Mouse (Mus musculus) midbrain, postnatal 0 days (tissue): ENCODE measurements around the gene Casz1. TPM values are rescaled to one million over a fixed set of nuclear protein-coding genes. Genes with fewer than 3 reads are reported as not detected.

Experiments used
- ATAC-seq: fragments of 200-750 bp; cut with Nextera tagmentation; 2 replicates; pipeline ENCODE4 v1.8.0; 2017; ENCODE audit warnings: moderate number of reproducible peaks, mild to moderate bottlenecking, moderate TSS enrichment, moderate library complexity; ENCODE audit not compliant: low FRiP score
- DNase-seq: peaks from one replicate; pipeline ENCODE4 v3.0.0-alpha.2; 2015; ENCODE audit warnings: low spot score
- H3K27ac ChIP-seq: fragments of 300-500 bp; sonication (generic); 2 replicates; pipeline ENCODE4 v1.5.1; 2014; ENCODE audit warnings: low read depth, mild to moderate bottlenecking, low read length, mixed read lengths
- H3K27me3 ChIP-seq: fragments of 300-500 bp; sonication (generic); 2 replicates; pipeline ENCODE4 v1.6.1; 2014; ENCODE audit warnings: low read length, control low read depth, mixed read lengths; ENCODE audit not compliant: insufficient read depth
- H3K36me3 ChIP-seq: fragments of 300-500 bp; sonication (generic); 2 replicates; pipeline ENCODE4 v1.6.1; 2014; ENCODE audit warnings: low read length, control low read depth, mixed read lengths; ENCODE audit not compliant: insufficient read depth
- H3K4me1 ChIP-seq: fragments of 300-500 bp; sonication (generic); 2 replicates; pipeline ENCODE4 v1.6.1; 2014; ENCODE audit warnings: mild to moderate bottlenecking, control low read depth, antibody characterized with exemption, low read length, mixed read lengths; ENCODE audit not compliant: insufficient read depth
- H3K4me2 ChIP-seq: fragments of 300-500 bp; sonication (generic); 2 replicates; pipeline ENCODE4 v1.6.1; 2014; ENCODE audit warnings: low read depth, mild to moderate bottlenecking, low read length, mixed read lengths; ENCODE audit not compliant: poor library complexity, severe bottlenecking
- H3K4me3 ChIP-seq: fragments of 300-500 bp; sonication (generic); 2 replicates; pipeline ENCODE4 v1.5.1; 2014; ENCODE audit warnings: low read depth, mild to moderate bottlenecking, low read length, moderate library complexity
- H3K9ac ChIP-seq: fragments of 300-500 bp; sonication (generic); replicated peaks from 2 replicates; pipeline ENCODE4 v1.6.1; 2014; ENCODE audit warnings: mild to moderate bottlenecking, low read length, moderate library complexity, mixed read lengths; ENCODE audit not compliant: poor library complexity, severe bottlenecking
- H3K9me3 ChIP-seq: fragments of 300-500 bp; sonication (generic); 2 replicates; pipeline ENCODE4 v1.6.1; 2016; ENCODE audit warnings: low read length, control low read depth
- CTCF ChIP-seq: IDR thresholded peaks from 2 replicates; pipeline ENCODE4 v1.5.1; 2016; ENCODE audit warnings: antibody characterized with exemption, mild to moderate bottlenecking
- WGBS: fragments of 180-500 bp; shearing (Covaris S2); extraction: QIAGEN DNeasy Blood & Tissue Kit; methylation state at CpG from one replicate; pipeline ENCODE4 v1.1.7; 2014; 5-methylcytosine and 5-hydroxymethylcytosine counted together
- polyA plus RNA-seq: library from polyadenylated mRNA; unstranded; fragments of >200 nt; fragmentation: Nextera tagmentation; extraction: Ambion mirVana; gene quantifications from 2 replicates; pipeline ENCODE4 v1.2.1, GENCODE M21; 2015
- total RNA-seq: library from RNA; depleted of rRNA; stranded (reverse); fragments of >200 nt; gene quantifications from 2 replicates; pipeline ENCODE4 v1.2.3, GENCODE M21; 2014

Casz1 gene
- total and polyA plus RNA-seq, 2 experiments from 2014 or later, result 2.0 to 3.7 TPM

DNA sequence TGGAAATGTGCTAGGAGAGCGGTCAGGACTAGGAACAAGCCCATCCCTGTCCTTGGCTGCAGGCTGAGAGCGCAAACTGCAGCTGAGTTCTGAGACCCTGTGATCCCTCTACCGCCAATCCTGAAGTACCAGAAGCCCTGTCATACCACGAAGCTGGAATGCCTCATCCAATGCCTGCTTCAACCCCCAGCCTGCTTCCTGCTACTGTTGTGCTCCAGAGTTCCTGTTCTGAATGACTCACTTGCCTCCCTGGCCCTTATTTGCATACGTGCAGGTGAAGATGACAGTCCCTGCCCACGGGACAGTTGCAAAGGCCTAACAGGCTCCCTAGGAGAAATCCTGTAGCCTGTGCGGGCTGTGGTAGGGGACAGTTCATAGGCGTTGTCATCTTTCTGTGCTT is 13.3 kb upstream of the Casz1 start:
- Histone ChIP-seq H3K9ac (no peak overlapping the region), H3K4me1 (no peaks in the 10 kb centered on the region), H3K27ac (no peak overlapping the region), H3K36me3 (no peaks in the 10 kb centered on the region), H3K4me3 (no peak overlapping the region), H3K4me2 (no peak overlapping the region), H3K27me3 (peaks cover 11% of the 10 kb centered on the region), H3K9me3 (no peaks in the 10 kb centered on the region)
- ATAC-seq (no peak), DNase-seq (no peak)
- no peak for TF ChIP-seq CTCF
- WGBS, result 73% methylated on average over 8 of the region's 8 CpGs

DNA sequence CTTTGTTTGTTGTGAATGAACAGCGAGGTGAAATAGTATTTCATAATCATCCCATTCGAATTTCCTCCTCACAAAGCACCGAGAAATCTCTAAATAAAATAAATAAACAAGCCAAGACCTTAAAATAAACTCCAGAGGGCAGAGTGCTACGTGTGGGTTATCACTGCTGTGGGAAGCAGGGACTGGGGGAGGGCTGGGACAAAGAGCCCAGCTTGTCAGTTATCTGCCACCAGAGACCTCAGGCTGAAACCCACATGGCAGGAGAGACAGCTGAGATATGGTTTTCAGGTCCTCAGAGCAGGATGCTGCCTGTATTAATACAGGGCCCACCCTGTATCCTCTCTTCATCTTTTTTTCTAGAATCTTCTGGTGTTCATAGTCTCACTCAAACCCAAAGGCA is 9.2 kb upstream of the Casz1 start:
- Histone ChIP-seq H3K4me3 (no peak overlapping the region), H3K4me2 (no peak overlapping the region), H3K9ac (no peak overlapping the region), H3K4me1 (no peaks in the 10 kb centered on the region), H3K9me3 (no peaks in the 10 kb centered on the region), H3K27me3 (peaks cover 12% of the 10 kb centered on the region), H3K27ac (no peak overlapping the region), H3K36me3 (no peaks in the 10 kb centered on the region)
- DNase-seq (no peak), ATAC-seq (no peak)
- 61% methylated on average over 4 of the region's 4 CpGs for WGBS
- TF ChIP-seq CTCF, result no peak

DNA sequence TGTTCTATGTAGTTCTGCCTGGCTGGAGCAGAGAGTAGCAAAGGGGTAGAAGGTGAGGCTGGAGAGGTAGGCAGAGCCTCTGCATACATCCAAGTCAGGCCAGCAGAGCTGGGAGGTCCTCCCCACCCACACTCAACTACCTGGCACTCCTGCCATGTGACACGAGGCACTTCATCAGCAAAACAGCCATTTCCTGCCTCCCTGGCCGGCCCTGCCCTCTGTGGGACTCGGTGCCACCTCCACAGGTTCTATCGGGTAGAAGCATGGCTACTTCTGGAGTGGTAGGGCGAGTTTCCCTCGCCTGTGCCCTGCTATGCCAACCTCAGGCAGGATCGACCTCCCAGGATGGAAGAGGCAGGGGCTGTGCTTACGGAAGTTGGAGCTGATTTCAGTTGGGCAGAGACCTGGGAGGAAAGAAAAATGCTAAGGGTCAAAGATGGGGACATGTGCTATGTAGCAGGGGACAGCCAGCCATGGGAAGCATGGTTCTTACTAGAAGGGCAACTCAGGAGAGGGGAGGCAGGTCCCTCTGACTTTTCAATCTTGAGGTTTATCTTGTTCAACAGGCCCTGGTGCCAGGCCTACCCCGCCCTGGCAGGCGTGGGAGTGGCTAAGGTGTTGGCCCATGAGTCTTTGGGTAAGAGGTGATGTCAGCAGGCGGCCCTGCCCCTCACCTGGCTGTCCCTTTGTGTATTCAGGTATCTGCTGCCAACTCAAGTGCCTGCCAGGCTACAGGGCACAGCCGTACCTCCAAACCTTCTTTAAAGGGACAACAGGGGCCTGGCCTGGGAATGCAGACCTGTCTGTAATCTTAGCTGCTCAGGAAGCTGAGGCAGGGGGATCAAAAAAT is 6.5 kb upstream of the Casz1 start:
- ATAC-seq, result no peak

DNA sequence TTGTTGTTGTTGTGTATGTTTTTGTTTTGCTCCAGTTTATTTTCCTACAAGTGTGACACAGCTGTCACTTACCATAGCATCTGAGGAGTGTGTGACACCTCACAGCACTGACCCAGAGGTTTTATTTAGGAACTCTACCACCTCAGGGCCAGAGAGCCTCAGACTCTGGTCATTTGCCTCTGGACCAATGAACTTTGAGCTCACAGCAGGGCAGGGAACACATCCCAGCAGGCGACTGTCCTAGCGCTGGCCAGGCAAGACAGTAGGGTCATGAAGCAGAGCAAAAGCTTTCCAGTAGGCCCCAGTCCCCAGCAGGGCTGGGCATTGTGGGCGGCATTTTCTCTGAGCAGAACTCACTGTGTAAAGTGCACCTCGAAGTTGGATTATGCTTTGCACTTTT is 1.2 kb upstream of the Casz1 start:
- H3K27me3 ChIP-seq, result peaks cover 49% of the 10 kb centered on the region
- H3K4me3 ChIP-seq, result no peak overlapping the region
- 24% methylated on average over 4 of the region's 4 CpGs for WGBS
- ATAC-seq, result no peak
- H3K9ac ChIP-seq, result no peak overlapping the region
- DNase-seq, result no peak
- no peak overlapping the region for H3K27ac ChIP-seq
- H3K4me2 ChIP-seq, result no peak overlapping the region
- peaks cover 13% of the 10 kb centered on the region; the same call in 1 of the 2 replicates for H3K4me1 ChIP-seq
- no peak for TF ChIP-seq CTCF
- H3K36me3 ChIP-seq, result no peaks in the 10 kb centered on the region
- H3K9me3 ChIP-seq, result no peaks in the 10 kb centered on the region

More for the DNA sequence above, 6.5 kb upstream of the Casz1 start:
- Histone ChIP-seq H3K4me3 (no peak overlapping the region), H3K27me3 (peaks cover 12% of the 10 kb centered on the region; the same call in 1 of the 2 replicates), H3K9ac (no peak overlapping the region), H3K4me1 (no peaks in the 10 kb centered on the region), H3K27ac (no peak overlapping the region), H3K4me2 (no peak overlapping the region), H3K9me3 (no peaks in the 10 kb centered on the region), H3K36me3 (no peaks in the 10 kb centered on the region)
- TF ChIP-seq CTCF, result no peak
- WGBS, result 80% methylated on average over 12 of the region's 12 CpGs
- DNase-seq, result no peak

DNA sequence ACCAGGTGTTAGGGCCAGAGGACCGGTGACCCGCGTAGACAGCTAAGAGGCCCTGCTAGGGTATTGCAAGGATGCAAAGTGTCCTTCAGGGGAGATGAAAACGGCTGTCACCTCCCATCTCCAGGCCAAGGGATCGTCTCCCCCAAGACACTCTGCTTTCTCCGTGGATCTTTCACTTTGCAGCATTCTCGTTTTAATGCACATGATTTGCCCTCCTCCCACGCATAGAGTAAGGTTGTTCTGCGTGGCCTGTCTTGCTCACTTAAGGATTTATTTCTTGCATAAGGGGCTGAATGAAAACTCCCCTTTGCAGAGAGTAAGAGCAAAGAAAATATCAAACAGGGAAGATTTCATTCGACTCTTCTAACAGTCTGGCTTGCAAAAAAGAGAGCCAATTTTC is 593 bp upstream of the Casz1 start:
- Histone ChIP-seq H3K4me2 (peak overlapping the region; percentile 100), H3K36me3 (no peaks in the 10 kb centered on the region), H3K9me3 (no peaks in the 10 kb centered on the region), H3K27me3 (peaks cover 51% of the 10 kb centered on the region), H3K27ac (no peak overlapping the region), H3K4me3 (peak overlapping the region; percentile 51), H3K4me1 (peaks cover 13% of the 10 kb centered on the region; the same call in 1 of the 2 replicates), H3K9ac (0 out of 2 replicates have a peak overlapping the region, but pooled peaks have one; percentile 9)
- no peak for DNase-seq
- no peak for ATAC-seq
- TF ChIP-seq CTCF, result no peak
- WGBS, result 5% methylated on average over 10 of the region's 10 CpGs

DNA sequence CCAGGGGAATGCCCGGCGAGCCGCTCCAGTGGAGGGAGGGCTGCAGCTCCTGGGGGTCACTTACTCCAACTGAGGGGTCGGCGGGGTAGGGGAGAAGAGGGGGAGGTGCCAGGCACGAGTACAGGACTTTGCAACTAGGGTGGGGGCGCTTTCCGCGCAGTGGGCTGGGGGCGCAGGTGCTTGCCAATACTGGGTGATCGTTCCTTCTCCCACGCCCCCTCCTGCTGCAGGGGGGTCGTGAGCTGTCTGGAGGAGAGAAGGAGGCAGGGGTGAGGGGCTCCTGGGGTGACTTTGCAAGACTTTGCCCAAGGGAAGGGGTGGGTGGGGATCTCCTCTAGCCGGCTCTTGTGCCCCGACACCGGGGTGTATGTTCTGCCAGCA is 541 bp downstream of the Casz1 start:
- Histone ChIP-seq H3K4me2 (peak overlapping the region; percentile 100), H3K27ac (no peak overlapping the region), H3K4me1 (peaks cover 13% of the 10 kb centered on the region; the same call in 1 of the 2 replicates), H3K4me3 (peak overlapping the region; percentile 51), H3K9me3 (no peaks in the 10 kb centered on the region), H3K9ac (no peak overlapping the region), H3K27me3 (peaks cover 51% of the 10 kb centered on the region), H3K36me3 (no peaks in the 10 kb centered on the region)
- WGBS, result 0% methylated on average over 11 of the region's 16 CpGs
- ATAC-seq (peak; percentile 42; the same call in 1 of the 2 replicates), DNase-seq (no peak)
- TF ChIP-seq CTCF, result no peak
